Mouse (Mus musculus) retina, adult 2 months (tissue): ENCODE measurements around the gene Nufip2.
A peak's percentile ranks its signal among the peaks of the same experiment; 100 is the strongest.
"Not testable (repeated sequence)": the region's sequence is repeated elsewhere in the genome, so short reads cannot be mapped to it uniquely, and the experiment has no call there.

Source experiments
- DNase-seq: peaks from one replicate; pipeline ENCODE4 v3.0.0-alpha.2; 2012; ENCODE audit warnings: low read depth, low spot score

The Nufip2 gene

GRCm38 (mm10) chr11:77709039-77709438, 23.1 kb downstream of the Nufip2 start:
- DNase-seq = no peak

GRCm38 (mm10) chr11:77713736-77714135, 27.8 kb downstream of the Nufip2 start:
- DNase-seq = no peak

GRCm38 (mm10) chr11:77719055-77719454, 33.1 kb downstream of the Nufip2 start:
- no peak for DNase-seq

GRCm38 (mm10) chr11:77721389-77721788, 35.4 kb downstream of the Nufip2 start:
- no peak for DNase-seq

- DNase-seq = no peak
These were observed 38.8 kb downstream of the Nufip2 start for GRCm38 (mm10) chr11:77724766-77725165.

GRCm38 (mm10) chr11:77725183-77725582, 39.2 kb downstream of the Nufip2 start, which contains the start of gene Cryba1:
Gene Cryba1 (minus strand): TSS chr11:77725283.
- no peak for DNase-seq

- DNase-seq = no peak
These were observed 42.6 kb downstream of the Nufip2 start for GRCm38 (mm10) chr11:77728587-77728986.

GRCm38 (mm10) chr11:77737289-77737688, 51.3 kb downstream of the Nufip2 start:
- DNase-seq = peak; percentile 69

GRCm38 (mm10) chr11:77738555-77738954, 52.6 kb downstream of the Nufip2 start:
- no peak for DNase-seq

- DNase-seq = no peak
These were observed 58.0 kb downstream of the Nufip2 start for GRCm38 (mm10) chr11:77743966-77744365.

- no peak for DNase-seq
These were observed 60.7 kb downstream of the Nufip2 start for GRCm38 (mm10) chr11:77746652-77747051.

- not testable (repeated sequence) for DNase-seq
These were observed 61.1 kb downstream of the Nufip2 start for GRCm38 (mm10) chr11:77747103-77747502.

GRCm38 (mm10) chr11:77748996-77749395, 63.0 kb downstream of the Nufip2 start:
- no peak for DNase-seq

- DNase-seq = no peak
These were observed 66.6 kb downstream of the Nufip2 start for GRCm38 (mm10) chr11:77752525-77752924.

- DNase-seq = no peak
These were observed 67.5 kb downstream of the Nufip2 start for GRCm38 (mm10) chr11:77753469-77753868.

GRCm38 (mm10) chr11:77760031-77760430, 74.1 kb downstream of the Nufip2 start:
- DNase-seq = no peak

- peak; percentile 71 for DNase-seq
These were observed 77.1 kb downstream of the Nufip2 start, which contains the start of gene Myo18a for GRCm38 (mm10) chr11:77762783-77763672. Gene Myo18a (plus strand): TSS chr11:77763246.

- no peak for DNase-seq
These were observed 77.9 kb downstream of the Nufip2 start for GRCm38 (mm10) chr11:77763673-77764340.

GRCm38 (mm10) chr11:77764694-77765458, 78.9 kb downstream of the Nufip2 start:
- DNase-seq = no peak

GRCm38 (mm10) chr11:77765459-77765777, 79.5 kb downstream of the Nufip2 start:
- DNase-seq = no peak

GRCm38 (mm10) chr11:77766351-77767001, 80.5 kb downstream of the Nufip2 start:
- DNase-seq = peak; percentile 67
